Mouse (Mus musculus) ES-CJ7 (cell line): ENCODE data around the gene Snx13.

Source experiments
- DNase-seq: peaks from one replicate; pipeline ENCODE4 v3.0.0; 2011; ENCODE audit warnings: low read depth, low spot score

The Snx13 gene

GRCm38 (mm10) chr12:35191698-35192425 is 144.9 kb downstream of the Snx13 start:
- peak; percentile 39 for DNase-seq

DNA sequence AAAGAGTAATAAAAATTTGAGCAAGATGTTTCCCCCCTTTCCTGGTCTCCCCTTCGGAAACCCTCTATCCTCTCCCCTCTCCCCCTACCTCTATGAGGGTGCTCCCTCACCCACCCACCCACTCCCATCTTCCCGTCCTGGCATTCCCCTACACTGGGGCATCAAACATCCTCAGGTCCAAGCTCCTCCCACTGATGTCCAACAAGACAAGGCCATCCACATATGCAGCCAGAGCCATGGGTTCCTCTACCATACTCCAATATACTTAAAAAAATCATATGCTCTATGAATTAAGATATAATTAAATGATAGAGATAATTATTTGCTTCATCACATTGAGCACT is 145.4 kb downstream of the Snx13 start:
- no peak for DNase-seq
